Mouse (Mus musculus) MEL (cell line): Measurements from ENCODE around the gene Thap3.

Experiments used
- CTCF ChIP-seq, 3 experiments: IDR thresholded peaks in 2 of 3; conservative IDR thresholded peaks in 1 of 3; 2 replicates each; pipeline ENCODE4 v1.5.1; 2011 to 2012; ENCODE audit warnings: low read length in 3 of 3, low read depth in 2 of 3, mild to moderate bottlenecking in 2 of 3, improper control_type of control experiment in 1 of 3, inconsistent platforms in 1 of 3, mixed read lengths in 1 of 3, moderate library complexity in 1 of 3; ENCODE audit not compliant: control insufficient read depth in 1 of 3, insufficient read depth in 1 of 3, poor library complexity in 1 of 3, severe bottlenecking in 1 of 3
- ELF1 ChIP-seq: IDR thresholded peaks from 2 replicates; pipeline ENCODE4 v1.6.1; 2014; ENCODE audit warnings: low read depth, mild to moderate bottlenecking, inconsistent platforms, low read length, improper control_type of control experiment, moderate library complexity
- EP300 ChIP-seq, 2 experiments: IDR thresholded peaks; 2 replicates each; pipeline ENCODE4 v1.6.1; 2011; ENCODE audit warnings: improper control_type of control experiment in 2 of 2, low read length in 2 of 2, low read depth in 1 of 2, mild to moderate bottlenecking in 1 of 2
- MAZ ChIP-seq: IDR thresholded peaks from 2 replicates; pipeline ENCODE4 v1.6.1; 2012; ENCODE audit warnings: low read depth, mild to moderate bottlenecking, inconsistent platforms, low read length, improper control_type of control experiment
- MXI1 ChIP-seq: IDR thresholded peaks from 2 replicates; pipeline ENCODE4 v1.6.1; 2011; ENCODE audit warnings: mild to moderate bottlenecking, low read depth, low read length, improper control_type of control experiment
- NELFE ChIP-seq: IDR thresholded peaks from 2 replicates; pipeline ENCODE4 v1.6.1; 2011; ENCODE audit warnings: low read depth, low read length, improper control_type of control experiment
- POLR2A ChIP-seq, 2 experiments: IDR thresholded peaks; 2 replicates each; pipeline ENCODE4 v1.6.1; 2011 to 2012; ENCODE audit warnings: low read length in 2 of 2, mild to moderate bottlenecking in 2 of 2, control low read depth in 1 of 2, improper control_type of control experiment in 1 of 2, low read depth in 1 of 2, moderate library complexity in 1 of 2; ENCODE audit not compliant: control insufficient read depth in 1 of 2, insufficient read depth in 1 of 2, poor library complexity in 1 of 2
- RAD21 ChIP-seq: IDR thresholded peaks from 2 replicates; pipeline ENCODE4 v1.6.1; 2011; ENCODE audit warnings: mild to moderate bottlenecking, low read depth, low read length, improper control_type of control experiment
- RCOR1 ChIP-seq: IDR thresholded peaks from 2 replicates; pipeline ENCODE4 v1.6.1; 2012; ENCODE audit warnings: low read depth, mild to moderate bottlenecking, inconsistent platforms, low read length, improper control_type of control experiment
- TCF12 ChIP-seq: IDR thresholded peaks from 2 replicates; pipeline ENCODE4 v1.6.1; 2014; ENCODE audit warnings: low read depth, mild to moderate bottlenecking, inconsistent platforms, low read length, improper control_type of control experiment, moderate library complexity

DNA sequence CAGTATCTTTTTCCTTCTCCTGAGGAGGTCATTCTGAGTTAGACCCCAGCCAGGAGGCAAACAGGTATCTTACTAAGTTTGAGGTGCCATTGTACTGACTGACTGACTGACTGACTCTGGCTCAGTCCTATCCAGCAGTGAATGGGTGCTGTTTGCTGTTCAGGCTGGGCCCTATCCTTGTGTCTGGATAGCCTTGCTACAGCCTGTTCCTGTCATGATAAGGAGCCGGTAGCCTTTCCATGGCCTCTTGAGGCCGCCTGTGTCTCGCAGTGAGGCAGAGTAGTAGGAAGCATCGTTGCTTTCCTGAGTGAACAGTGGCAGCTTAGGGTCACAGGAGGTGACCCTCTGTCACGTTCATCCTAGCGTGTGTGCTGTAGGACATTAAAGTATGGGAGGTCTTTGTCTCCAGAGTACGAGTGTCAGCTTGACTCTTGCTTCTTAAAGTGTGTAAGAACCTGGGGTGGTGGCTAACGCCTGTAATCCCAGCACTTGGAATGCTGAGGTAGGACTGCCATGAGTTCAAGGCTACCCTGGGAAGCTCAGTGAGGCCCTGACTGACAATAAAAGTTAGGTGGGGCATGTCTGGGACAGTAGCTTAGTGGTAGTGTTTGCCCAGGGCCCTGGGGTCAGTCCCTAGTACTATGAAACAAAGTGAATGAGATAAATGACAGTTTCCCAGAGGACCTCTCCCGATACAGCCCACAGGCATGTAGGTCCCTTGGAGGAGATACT lies 31.0 kb downstream of the Thap3 start:
- TF ChIP-seq MAZ (no peak), EP300 (IDR thresholded peaks at IDR 0.05; ENCODE audit: low read depth in 1 of 2, low read length in 2 of 2) (peak in 1 of 2 experiments; percentile 36; a peak in 1 of 4 replicates), CTCF (IDR thresholded peaks at IDR 0.05 in 2 of 3, conservative IDR thresholded peaks at IDR 0.05 in 1 of 3; ENCODE audit: control insufficient read depth in 1 of 3, insufficient read depth in 1 of 3, low read depth in 2 of 3, low read length in 3 of 3, poor library complexity in 1 of 3, severe bottlenecking in 1 of 3) (no peak), MXI1 (no peak), RCOR1 (no peak), ELF1 (no peak), RAD21 (no peak), TCF12 (no peak), NELFE (no peak), POLR2A (IDR thresholded peaks at IDR 0.05; ENCODE audit: control insufficient read depth in 1 of 2, insufficient read depth in 1 of 2, low read depth in 1 of 2, low read length in 2 of 2, poor library complexity in 1 of 2) (no peak)
